Mouse (Mus musculus) mesoderm, embryonic 11.5 days (tissue): ENCODE data around the gene Atg2a.

Source experiments
- DNase-seq: peaks from one replicate; pipeline ENCODE4 v3.0.0-alpha.2; 2012; ENCODE audit warnings: low read depth, low spot score

The Atg2a gene

DNA sequence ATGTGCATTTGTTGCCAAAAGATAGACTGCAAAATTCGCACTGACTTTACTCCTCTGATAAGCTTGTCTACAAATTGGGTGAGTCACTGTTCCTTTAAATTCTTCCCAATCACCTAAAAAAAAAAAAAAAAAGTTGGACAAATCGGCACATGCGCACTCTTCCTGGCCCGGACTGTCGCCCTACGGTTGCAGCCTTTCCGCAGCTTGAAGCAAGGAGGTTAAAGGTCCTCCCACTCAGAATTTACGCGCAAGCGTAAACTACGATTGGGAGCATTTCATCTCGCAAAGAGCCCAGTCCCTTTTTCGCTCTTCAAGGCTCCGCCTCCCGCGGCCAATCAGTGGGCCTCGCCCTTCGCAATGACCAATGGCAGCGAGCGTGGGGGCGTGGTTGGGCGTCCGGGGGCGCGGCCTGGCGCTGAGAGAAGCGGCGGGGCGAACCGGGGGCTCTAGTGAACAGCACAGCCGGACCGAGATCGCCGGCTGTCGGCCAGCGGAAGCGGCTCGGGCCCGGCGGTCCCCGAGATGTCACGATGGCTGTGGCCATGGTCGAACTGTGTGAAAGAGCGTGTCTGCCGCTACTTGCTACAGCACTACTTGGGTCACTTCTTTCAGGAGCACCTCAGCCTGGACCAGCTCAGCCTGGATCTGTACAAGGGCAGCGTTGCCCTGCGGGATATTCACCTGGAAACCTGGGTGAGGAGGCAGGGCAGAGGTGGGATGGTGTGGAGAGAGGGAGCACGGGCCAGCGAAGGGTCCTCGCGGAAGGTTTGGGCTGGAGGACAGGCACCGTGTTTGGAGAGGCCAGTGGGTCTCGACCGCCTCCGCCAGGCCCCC, at the start of gene Atg2a:
Atg2a (plus strand) TSS at position 395 of the 834 bp plus-strand sequence.
- DNase-seq, result peak; percentile 100

DNA sequence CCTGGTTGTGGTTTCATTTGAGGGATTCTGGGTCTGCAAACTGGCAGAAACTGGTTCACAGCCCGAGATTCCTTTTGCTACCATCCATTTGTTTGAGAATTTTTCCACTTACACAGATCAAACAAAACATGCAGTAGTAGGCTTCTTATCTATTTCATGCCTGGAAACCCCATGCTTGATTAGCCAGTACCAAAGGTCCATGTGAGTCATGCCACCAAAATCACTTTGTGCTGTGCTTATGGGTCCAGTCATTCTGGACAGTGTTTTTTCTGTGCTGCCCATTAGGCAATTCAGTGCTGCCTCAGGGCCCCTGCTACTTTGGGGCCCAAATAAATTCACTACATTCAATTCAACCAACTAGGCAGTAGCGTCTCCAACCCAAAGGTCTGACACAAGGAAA, 37.2 kb upstream of the Atg2a start:
- DNase-seq, result no peak

DNA sequence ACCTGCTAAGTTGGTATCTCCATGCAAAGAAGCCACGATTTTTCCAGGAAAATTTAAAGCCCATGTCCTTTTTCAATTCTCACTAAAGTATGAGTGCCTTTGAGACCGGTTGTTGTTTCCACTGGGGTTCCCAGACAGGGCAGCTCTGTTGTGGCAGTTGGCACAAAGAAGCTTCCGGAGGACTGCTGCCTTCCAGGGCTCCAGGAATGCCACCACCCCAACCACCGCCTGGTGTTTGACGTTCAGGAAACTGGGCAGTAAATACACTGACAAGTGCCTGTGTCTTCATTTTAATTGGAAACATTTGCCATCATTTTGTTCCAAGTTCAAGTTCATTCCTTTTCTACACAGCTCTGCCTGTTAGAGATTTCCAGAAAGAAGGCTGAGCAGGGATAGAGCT, 34.8 kb upstream of the Atg2a start:
- no peak for DNase-seq

DNA sequence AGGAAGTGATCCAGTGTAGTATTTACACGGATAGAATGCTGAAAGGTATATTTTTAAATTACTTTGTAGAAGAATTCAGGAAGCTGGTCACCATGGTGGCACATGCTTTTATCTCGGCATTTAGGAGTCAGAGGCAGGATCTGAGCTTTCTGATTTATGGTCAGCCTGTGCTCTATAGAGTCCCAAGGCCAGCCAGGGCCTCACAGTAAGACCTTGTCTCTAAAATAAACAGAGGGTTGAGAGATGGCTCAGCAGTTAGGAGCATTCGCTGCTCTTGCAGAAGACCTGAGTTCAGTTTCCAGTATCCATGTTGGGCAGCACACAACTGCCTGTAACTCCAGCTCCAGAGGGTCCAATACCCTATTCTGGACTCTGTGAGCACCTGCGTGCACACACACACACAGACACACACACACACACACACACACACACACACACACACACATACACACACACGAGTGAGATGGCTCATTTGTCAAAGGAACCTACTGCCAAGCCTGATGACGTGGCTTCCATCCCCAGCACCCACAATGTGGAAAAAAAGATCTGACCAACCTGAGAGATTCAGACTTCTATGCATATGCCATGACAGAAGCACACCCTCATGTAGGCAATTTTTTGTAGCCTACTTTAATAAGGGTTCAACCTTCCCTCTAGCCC, 25.3 kb upstream of the Atg2a start:
- DNase-seq, result no peak

DNA sequence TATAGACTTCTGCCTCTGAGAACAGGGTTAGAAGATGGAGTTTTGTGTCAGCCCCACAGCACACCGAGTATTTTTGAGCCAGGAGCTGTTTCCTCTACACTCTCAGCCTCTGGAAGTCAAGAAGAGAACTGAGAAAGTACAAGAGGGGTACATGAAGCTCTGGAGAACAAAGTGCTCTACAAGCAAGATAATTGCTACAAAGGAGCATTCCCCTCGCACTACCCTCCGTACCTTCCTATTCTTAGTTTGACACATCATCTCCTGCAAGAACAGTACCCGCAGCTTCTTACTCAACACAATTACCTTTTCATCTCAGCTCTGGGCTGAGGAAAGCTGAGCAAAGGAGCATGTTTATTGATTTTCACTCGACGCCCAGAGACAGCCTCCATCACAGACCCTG, 22.9 kb upstream of the Atg2a start:
- no peak for DNase-seq

DNA sequence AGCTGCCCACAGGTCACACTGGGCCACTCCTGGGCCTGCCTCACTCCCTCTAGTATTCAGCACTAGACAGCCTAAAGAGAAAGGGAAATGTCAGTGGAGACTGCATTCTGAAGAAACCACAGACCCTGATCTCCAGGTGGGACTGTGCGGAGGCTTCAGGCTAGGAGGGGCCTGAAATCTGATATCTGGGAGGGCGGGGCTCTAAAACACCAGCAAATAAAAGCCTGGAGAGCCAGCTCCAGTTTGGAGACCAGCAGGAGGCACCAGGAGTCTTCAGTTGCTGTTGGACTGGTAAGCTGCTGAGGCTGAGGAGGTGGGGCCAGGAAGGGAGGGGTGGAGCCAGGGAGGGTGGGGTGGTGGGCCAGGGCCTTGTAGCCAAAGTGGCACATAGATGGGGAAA, 15.3 kb upstream of the Atg2a start, which contains the start of gene Gpha2:
Gpha2 (plus strand) TSS at position 246 of the 400 bp plus-strand sequence.
- DNase-seq, result peak; percentile 49

GRCm38 (mm10) chr19:6226763-6227162, 14.7 kb upstream of the Atg2a start:
- DNase-seq, result no peak

DNA sequence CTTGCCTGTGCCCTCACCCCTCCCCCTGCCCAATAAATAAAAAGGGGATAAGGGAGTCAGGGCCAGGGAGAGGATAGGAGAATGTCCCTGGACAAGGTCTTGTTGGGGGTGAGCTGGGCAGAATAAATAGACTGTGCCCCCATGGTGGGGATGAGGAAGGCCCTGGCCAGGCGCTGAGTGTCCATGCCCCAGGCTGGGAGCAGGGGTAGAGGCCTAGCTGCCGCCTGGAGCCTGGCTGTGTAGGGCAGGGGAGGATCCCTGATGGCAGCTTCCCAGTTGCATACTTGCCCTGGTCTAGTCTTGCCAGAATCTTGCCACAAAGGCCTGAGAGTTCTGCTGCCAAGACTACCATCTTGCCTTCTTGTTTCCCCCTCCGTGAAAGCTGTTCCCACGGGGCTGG, 13.6 kb upstream of the Atg2a start:
- DNase-seq, result no peak

- DNase-seq, result no peak
Observed at GRCm38 (mm10) chr19:6230411-6230810, 11.1 kb upstream of the Atg2a start.

GRCm38 (mm10) chr19:6231036-6231435, 10.4 kb upstream of the Atg2a start:
- DNase-seq, result no peak

DNA sequence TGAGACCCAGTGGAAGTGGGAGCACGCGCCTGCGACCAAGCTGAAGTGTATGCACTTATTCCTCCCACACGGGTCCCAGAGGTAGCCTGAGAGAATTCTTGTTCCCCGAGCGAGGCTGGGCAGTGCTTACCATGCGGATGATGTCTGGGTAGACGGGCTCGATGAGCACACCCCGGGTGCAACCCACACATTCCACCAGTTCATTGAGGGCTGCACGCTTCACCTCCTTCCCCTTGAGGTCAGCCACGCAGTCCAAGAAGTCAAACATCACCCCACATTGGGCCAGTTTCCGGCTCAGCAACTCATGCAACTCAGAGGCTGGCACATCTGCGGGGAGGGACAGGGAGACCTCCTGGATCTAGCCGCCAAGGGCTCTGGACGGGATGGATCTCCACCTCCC, 7.8 kb upstream of the Atg2a start:
- no peak for DNase-seq

DNA sequence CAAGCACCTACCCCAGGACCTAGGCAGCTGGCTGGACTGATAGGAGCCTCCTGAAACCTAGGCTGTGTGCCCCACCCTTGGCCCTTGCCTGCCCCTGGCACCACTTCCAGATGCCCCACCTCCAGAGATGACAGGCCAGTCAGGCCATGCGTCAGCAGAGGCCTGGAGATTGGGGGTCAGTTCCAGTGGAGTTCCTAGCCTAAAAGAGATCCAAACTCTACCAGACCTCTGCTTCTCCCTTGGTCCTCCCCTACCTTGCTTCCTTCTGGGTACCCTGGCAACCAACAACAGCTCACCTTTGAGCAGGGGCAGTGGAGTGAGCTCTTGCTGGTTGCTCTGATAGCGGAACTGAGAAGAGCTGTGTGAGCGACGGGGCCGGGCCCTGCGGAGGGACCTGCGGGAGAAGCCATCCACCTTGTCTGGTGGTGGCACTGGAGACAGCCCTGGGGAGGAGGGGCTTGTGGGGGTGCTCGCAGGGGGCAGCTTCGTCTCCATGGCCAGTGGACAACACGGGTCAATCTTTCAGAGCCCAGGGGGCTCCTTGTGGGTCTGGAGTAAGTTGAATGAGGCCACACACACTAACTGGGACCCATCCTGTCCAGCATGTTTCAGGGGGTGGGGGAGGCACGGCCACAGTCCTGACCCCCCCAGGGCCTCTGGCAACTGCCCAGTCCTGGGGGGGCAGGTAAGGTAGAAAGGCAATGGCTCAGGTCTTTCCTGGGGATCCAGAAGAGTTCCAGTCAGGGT, 7.0 kb upstream of the Atg2a start:
- DNase-seq, result no peak

DNA sequence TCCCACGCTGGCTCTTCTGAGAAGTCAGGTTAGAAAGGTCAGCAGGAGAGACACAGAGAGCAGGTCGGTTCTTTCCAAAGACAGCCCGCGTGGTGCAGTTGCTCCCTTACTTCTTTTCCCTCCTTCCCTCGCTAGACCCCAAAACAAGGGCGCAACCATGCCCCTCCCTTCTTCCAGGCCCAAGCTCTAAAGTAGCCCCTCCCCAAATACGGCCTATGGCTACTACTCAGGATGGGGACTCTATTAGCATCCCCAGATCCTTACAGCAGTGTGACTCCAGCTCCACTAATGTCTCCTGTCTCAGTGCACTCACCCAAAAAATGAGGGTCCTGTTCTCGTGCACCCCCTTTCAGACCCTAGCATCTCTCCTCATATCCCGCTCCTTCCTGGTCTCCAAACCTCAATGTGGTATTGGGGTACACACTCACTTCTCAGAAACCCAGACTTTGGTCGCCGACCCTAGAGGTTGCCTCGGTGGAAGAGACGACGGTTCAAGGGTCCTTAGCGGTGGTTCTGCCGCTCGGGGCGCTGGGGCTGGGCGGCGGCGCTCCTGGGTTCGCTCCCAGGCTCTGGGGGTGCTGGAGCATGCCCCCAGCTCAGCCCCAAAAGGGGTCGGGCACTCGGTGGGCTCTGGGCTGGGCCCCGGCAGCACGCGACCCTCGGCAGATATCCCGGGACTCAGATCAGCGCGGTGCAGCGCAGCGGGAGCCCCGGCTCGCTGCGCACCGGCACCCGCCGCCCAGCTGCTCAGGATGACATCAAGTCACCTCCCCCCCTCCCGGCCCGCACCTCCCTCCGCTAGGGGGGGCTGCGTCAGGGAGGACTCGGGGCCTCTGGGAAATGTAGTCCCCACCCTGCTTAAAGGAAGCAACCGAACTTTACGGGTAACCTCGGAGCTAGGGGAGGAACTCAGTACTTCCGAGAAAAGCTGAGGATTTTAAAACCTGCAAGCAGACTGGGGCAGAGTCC, 6.1 kb upstream of the Atg2a start, which contains the start of gene Ppp2r5b:
Ppp2r5b (minus strand) TSS at position 789 of the 969 bp plus-strand sequence.
- peak; percentile 92 for DNase-seq

DNA sequence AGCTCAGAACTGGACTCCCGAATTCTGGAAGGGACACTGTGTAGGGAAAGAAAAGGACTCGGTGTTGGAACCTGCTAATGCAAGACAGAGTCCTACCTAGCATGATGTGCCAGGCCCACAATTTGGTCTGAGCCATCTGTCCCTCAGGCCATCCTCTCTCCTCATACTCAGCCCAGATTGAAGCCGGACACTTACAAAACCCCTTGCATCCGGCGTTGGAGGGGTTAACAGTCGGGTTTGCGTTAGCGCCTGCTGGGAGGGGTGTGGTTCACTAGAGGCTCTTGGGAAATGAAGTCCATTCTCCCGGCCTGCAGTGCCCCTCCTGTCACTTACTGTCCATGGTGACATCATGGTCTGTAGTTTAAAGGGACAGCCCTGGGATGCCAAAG, 5.4 kb upstream of the Atg2a start:
- peak; percentile 94 for DNase-seq

- no peak for DNase-seq
Observed at GRCm38 (mm10) chr19:6236842-6237241, 4.6 kb upstream of the Atg2a start.

DNA sequence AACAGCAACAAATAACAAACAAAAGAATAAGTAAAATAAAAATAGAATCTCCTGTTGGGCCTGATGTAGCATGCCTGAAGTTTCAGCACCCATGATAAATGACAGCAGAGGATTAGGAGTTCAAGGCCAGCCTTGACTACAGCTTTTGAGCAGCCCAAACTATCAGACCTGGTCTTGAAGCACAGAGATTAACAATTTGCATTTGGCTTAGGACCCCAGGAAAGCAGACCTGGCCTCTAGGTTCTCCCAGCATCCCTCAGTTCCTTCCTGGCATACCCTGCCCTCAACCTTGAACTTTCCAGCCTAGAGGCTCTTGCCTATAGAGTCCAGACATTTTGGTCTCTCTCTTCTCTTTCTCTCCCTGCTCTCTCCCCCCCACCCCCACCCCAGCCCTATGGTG, 2.7 kb upstream of the Atg2a start:
- no peak for DNase-seq

GRCm38 (mm10) chr19:6240136-6240535, 1.3 kb upstream of the Atg2a start:
- no peak for DNase-seq

DNA sequence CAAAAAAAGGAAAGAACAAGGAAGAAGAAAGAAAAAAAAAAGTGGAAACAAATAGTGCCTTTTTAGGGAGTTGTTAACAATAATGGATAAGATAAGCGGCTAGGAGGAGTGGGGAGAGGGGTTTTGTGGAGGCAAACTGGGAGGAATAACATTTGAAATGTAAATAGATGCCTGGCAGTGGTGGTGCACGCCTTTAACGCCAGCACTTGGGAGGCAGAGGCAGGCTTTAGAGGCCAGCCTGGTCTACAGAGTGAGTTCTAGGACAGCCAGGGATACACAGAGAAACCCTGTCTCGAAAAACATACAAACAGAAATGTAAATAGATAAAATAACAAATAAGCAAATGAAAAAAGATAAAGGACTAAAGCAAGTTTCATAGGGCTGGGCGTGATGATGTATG, 743 bp upstream of the Atg2a start:
- DNase-seq, result no peak

- DNase-seq, result peak; percentile 31
Observed at GRCm38 (mm10) chr19:6242281-6242680, 813 bp downstream of the Atg2a start.

DNA sequence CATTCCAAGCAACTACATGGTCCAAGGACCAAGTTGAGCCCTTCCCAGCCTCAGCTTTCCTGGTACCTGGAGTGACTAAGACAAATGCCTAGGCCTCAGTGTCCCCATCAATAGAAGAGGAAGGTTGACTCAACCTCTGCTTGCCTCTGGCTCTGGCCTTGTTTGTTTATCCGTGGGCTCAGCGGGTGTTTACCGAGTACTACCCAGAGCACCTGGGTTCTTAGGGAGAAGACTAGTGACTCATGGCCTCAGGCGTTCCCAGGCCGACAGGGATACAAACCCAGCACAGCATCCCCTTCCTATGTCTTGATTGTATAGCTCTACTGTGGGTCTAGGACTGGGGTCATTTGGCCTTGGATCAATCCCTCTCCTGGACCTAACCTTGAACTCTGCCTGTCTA, 1.8 kb downstream of the Atg2a start:
- no peak for DNase-seq

DNA sequence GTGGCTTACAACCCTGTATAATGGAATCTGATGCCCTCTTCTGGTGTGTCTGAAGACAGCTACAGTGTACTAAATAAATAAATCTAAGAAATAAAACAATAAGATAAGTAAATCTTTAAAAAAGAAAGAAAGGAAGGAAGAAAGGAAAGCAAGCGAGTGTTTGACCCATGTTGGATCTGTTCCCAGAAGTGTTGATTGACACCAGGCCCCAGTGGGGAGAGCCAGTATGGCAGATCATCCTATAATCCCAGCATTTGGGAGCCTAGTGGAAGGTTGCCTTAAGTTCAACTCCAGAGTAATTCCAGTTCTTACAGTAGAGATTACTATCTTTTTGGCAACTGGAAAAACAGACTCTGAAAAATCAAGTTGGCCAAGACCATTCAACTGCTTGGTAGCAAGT, 4.3 kb downstream of the Atg2a start:
- DNase-seq, result no peak
